Mouse (Mus musculus): ENCODE results near the gene Anxa4. TPM values are rescaled to one million over a fixed set of nuclear protein-coding genes. Genes with fewer than 3 reads are reported as not detected.

Gene Anxa4
- 21.5 and 27.8 TPM in 2 replicates for polyA plus RNA-seq (2012; rRNA removed)

DNA sequence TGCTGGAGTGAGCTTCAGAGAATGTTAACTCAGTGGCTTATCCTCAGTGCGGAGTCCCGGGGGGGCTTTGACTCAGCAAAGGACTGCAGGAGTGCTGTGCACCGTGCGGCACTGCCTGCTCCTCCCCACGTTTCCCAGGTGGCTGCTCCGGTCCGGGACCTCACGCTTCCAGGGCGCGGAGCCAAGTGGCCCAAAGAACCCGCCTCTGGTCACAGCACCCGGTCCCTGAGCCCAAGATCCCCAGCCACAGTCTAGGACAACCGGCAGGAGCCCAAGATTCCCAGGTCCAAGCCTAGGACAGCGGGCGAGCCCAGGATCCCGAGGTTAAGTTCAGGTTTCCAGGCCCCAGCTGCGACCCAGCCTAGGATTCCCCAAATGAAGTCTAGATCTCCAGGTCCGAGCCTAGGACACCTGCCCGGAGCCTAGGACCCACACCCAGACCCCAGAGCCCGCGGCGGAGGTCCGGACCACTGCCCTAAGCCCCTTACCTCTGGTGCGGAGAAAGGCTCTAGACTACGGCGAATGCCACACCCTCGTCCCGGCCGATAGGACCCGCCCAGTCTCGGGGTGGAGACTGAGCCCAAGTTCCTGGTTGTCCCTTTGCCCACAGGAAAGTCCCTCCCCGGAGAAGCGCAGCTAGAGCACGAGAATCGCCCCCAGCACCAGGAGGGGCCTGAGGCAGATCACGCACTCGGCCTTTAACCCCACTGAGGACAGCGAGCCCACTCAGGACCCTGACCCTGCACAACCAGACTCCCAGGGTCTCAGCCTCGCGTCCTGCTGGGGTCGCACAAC lies at the start of gene Anxa4:
Gene Anxa4, minus strand, starts transcription at position 564 of the 795 bp plus-strand sequence.
- TF ChIP-seq CTCF (IDR thresholded peaks at IDR 0.05; ENCODE audit: borderline replicate concordance, control insufficient read depth, extremely low read depth, insufficient read depth, low read length, poor library complexity) (no peak), POLR2A (IDR thresholded peaks at IDR 0.05; ENCODE audit: control insufficient read depth, extremely low read depth, insufficient read depth, low read length, poor library complexity) (no peak)
- DNase-seq: peak; percentile 66
- Histone ChIP-seq H3K27me3 (ENCODE audit: control insufficient read depth, insufficient read depth, low read length) (no peaks in the 10 kb centered on the region; the same call in 1 of the 2 replicates), H3K27ac (ENCODE audit: control insufficient read depth, insufficient read depth, low read length) (no peak within 1 kb of the TSS), H3K4me3 (ENCODE audit: control insufficient read depth, insufficient read depth, low read length) (peak within 1 kb of the TSS; percentile 66), H3K36me3 (ENCODE audit: control insufficient read depth, insufficient read depth, low read length) (no peaks in the 10 kb centered on the region), H3K4me1 (replicated peaks; ENCODE audit: control insufficient read depth, insufficient read depth, low read length) (peaks cover 16% of the 10 kb centered on the region)
- WGBS: 1% methylated on average over 41 of the region's 41 CpGs

DNA sequence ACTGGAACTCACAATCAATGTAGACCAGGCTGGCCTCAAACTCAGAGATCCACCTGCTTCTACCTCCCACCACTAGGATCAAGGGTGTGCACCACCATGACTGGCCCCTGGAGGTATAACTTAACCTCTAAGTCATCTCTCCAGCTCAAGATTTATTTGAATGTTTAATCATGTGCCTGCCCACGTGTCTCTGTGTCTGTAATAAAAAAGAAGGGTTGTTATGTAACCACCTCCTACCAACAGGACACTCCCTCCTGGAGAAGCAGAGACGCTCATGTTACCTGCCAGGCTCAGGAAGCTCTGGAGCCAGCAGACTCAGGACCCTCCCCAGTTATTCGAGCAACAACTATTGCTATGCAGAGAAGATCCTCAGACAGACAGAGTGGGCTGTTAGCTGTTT lies 48.6 kb upstream of the Anxa4 start:
- Histone ChIP-seq H3K4me3 (ENCODE audit: control insufficient read depth, insufficient read depth, low read length) (no peak overlapping the region), H3K36me3 (ENCODE audit: control insufficient read depth, insufficient read depth, low read length) (no peaks in the 10 kb centered on the region), H3K27ac (ENCODE audit: control insufficient read depth, insufficient read depth, low read length) (no peak overlapping the region), H3K27me3 (ENCODE audit: control insufficient read depth, insufficient read depth, low read length) (no peaks in the 10 kb centered on the region), H3K4me1 (replicated peaks; ENCODE audit: control insufficient read depth, insufficient read depth, low read length) (no peaks in the 10 kb centered on the region)
- TF ChIP-seq CTCF (IDR thresholded peaks at IDR 0.05; ENCODE audit: borderline replicate concordance, control insufficient read depth, extremely low read depth, insufficient read depth, low read length, poor library complexity) (no peak), POLR2A (IDR thresholded peaks at IDR 0.05; ENCODE audit: control insufficient read depth, extremely low read depth, insufficient read depth, low read length, poor library complexity) (no peak)
- no peak for DNase-seq
- WGBS: 86% methylated on average over 3 of the region's 3 CpGs

DNA sequence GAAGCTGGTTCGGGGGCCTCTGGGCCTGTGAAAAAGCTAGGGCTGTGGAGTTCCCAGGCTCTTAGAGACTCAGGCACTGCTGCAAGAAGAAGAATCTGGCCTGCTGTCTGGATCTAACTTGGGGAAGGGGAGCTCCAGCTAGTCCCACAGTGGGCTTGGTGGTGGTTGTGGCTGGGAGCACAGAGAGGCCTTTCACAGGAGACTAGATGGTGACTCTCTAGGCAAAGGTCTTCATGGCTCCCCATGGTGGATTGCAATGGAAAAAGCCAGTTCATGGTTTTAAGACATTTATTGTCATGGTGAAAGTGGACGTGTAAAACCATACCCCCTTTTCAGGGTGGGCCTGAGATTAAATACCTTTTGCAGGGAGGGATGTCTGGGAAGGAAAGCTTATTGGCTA lies 45.7 kb upstream of the Anxa4 start:
- WGBS: 97% methylated on average over 2 of the region's 2 CpGs
- Histone ChIP-seq H3K27ac (ENCODE audit: control insufficient read depth, insufficient read depth, low read length) (no peak overlapping the region), H3K27me3 (ENCODE audit: control insufficient read depth, insufficient read depth, low read length) (no peaks in the 10 kb centered on the region), H3K4me3 (ENCODE audit: control insufficient read depth, insufficient read depth, low read length) (no peak overlapping the region), H3K4me1 (replicated peaks; ENCODE audit: control insufficient read depth, insufficient read depth, low read length) (no peaks in the 10 kb centered on the region), H3K36me3 (ENCODE audit: control insufficient read depth, insufficient read depth, low read length) (no peaks in the 10 kb centered on the region)
- no peak for DNase-seq
- no peak for TF ChIP-seq CTCF (IDR thresholded peaks at IDR 0.05; ENCODE audit: borderline replicate concordance, control insufficient read depth, extremely low read depth, insufficient read depth, low read length, poor library complexity)
- TF ChIP-seq POLR2A (IDR thresholded peaks at IDR 0.05; ENCODE audit: control insufficient read depth, extremely low read depth, insufficient read depth, low read length, poor library complexity): no peak

DNA sequence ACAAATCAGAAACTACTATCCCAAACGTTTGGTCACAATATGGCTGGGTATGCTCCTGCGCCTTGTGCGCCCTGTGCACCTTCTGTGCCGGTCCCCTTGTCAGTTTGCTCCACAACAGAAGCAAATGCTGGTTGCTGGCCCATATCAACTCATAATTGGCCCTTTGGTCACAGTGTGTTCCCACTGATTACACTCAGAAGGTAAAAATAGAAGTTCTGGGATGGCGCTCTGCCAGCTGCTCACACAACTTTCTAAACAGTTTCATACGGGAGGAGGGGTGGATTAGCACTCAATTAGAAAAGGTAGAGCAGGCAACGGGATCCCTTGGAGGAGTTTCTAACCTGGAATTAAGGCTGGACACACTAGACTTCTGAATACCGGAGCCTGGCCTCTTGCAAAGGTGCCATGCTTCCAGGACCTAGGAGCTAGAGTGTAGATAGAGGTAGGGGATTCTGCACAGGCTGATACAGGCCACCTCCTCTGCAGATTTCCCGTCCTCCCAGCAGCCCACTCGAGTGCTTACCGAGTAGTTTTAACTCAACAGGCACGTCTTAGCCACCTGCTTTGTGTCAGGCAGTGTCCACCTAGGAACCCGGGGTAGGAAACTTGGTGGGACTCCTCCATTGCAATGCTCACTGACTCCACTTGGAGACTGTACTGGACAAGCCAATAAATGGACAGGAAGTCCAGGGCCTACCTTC lies 39.6 kb upstream of the Anxa4 start:
- H3K27ac ChIP-seq (ENCODE audit: control insufficient read depth, insufficient read depth, low read length): no peak overlapping the region
- H3K4me3 ChIP-seq (ENCODE audit: control insufficient read depth, insufficient read depth, low read length): no peak overlapping the region
- H3K27me3 ChIP-seq (ENCODE audit: control insufficient read depth, insufficient read depth, low read length): no peaks in the 10 kb centered on the region
- H3K4me1 ChIP-seq (replicated peaks; ENCODE audit: control insufficient read depth, insufficient read depth, low read length): no peaks in the 10 kb centered on the region
- no peak for DNase-seq
- 69% methylated on average over 13 of the region's 13 CpGs for WGBS
- no peaks in the 10 kb centered on the region for H3K36me3 ChIP-seq (ENCODE audit: control insufficient read depth, insufficient read depth, low read length)
- TF ChIP-seq CTCF (IDR thresholded peaks at IDR 0.05; ENCODE audit: borderline replicate concordance, control insufficient read depth, extremely low read depth, insufficient read depth, low read length, poor library complexity) (no peak), POLR2A (IDR thresholded peaks at IDR 0.05; ENCODE audit: control insufficient read depth, extremely low read depth, insufficient read depth, low read length, poor library complexity) (no peak)

DNA sequence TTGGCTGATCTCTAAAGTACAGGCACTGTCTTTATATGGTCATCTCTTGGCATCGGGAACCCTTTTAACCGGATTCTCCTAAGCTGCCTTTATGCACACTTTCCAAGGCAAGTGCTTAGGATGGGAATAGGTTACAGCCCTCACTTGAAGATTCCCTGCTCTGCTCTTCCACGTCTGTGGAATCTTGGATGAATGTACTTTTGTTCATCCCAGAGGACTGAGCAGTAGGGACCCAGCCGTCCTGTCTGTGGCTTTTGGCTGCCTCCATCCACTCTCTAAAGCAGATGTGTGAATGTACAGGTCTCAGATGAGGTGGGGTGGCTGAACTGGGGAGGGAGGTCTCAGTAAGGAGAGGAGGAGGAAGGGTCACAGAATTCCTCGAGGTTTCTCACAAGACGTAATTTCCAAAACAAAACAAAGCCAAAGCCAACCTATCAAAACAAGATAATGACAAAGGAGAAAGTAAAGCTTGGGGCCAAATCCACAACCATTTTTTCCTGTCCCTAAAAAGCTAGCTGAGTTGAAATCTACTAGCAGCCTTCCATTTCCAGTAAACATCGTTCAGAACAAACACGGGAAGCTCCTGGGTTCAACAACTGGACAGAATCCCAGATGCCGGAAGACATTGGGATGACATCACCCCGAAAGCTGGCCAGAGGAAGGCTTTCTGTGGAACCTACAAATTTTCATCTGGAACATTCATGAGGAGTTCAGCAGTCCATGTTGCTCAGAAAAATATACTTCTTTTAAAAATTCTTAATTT lies 37.5 kb upstream of the Anxa4 start:
- Histone ChIP-seq H3K27me3 (ENCODE audit: control insufficient read depth, insufficient read depth, low read length) (no peaks in the 10 kb centered on the region), H3K36me3 (ENCODE audit: control insufficient read depth, insufficient read depth, low read length) (no peaks in the 10 kb centered on the region), H3K4me1 (replicated peaks; ENCODE audit: control insufficient read depth, insufficient read depth, low read length) (no peaks in the 10 kb centered on the region), H3K4me3 (ENCODE audit: control insufficient read depth, insufficient read depth, low read length) (no peak overlapping the region), H3K27ac (ENCODE audit: control insufficient read depth, insufficient read depth, low read length) (no peak overlapping the region)
- 94% methylated on average over 10 of the region's 10 CpGs for WGBS
- DNase-seq: no peak
- TF ChIP-seq CTCF (IDR thresholded peaks at IDR 0.05; ENCODE audit: borderline replicate concordance, control insufficient read depth, extremely low read depth, insufficient read depth, low read length, poor library complexity): no peak
- no peak for TF ChIP-seq POLR2A (IDR thresholded peaks at IDR 0.05; ENCODE audit: control insufficient read depth, extremely low read depth, insufficient read depth, low read length, poor library complexity)

DNA sequence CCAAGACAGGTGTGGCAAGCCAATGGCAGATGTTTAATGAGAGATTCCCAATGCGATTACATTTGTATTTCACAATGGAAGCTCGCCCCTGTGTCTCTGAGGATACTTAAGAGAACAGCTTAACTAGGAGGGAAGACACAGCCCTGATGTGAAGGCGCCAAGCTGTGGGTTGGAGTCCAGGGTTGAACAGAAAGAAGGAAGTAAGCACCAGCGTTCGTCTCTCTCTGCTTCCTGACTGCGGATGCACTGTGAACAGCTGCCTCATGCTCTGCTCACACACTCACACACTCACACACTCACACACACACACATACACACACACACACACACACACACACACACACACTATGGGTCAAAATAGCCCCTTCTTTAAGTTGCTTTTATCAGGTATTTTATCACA lies 36.4 kb upstream of the Anxa4 start:
- Histone ChIP-seq H3K27me3 (ENCODE audit: control insufficient read depth, insufficient read depth, low read length) (no peaks in the 10 kb centered on the region), H3K4me1 (replicated peaks; ENCODE audit: control insufficient read depth, insufficient read depth, low read length) (peaks cover under 1% of the 10 kb centered on the region; the same call in 1 of the 2 replicates), H3K4me3 (ENCODE audit: control insufficient read depth, insufficient read depth, low read length) (no peak overlapping the region), H3K36me3 (ENCODE audit: control insufficient read depth, insufficient read depth, low read length) (no peaks in the 10 kb centered on the region), H3K27ac (ENCODE audit: control insufficient read depth, insufficient read depth, low read length) (no peak overlapping the region)
- DNase-seq: no peak
- TF ChIP-seq CTCF (IDR thresholded peaks at IDR 0.05; ENCODE audit: borderline replicate concordance, control insufficient read depth, extremely low read depth, insufficient read depth, low read length, poor library complexity) (no peak), POLR2A (IDR thresholded peaks at IDR 0.05; ENCODE audit: control insufficient read depth, extremely low read depth, insufficient read depth, low read length, poor library complexity) (no peak)
- WGBS: 57% methylated on average over 6 of the region's 6 CpGs

Data from thymus, adult 2 months (tissue).